Mouse (Mus musculus): ENCODE data around the gene Tmem104. TPM values are rescaled to one million over a fixed set of nuclear protein-coding genes. Genes with fewer than 3 reads are reported as not detected.
A peak's percentile ranks its signal among the peaks of the same experiment; 100 is the strongest.

The Tmem104 gene
- polyA plus RNA-seq, 1 experiment: 15.5 TPM

- H3K4me2 ChIP-seq (ENCODE audit: low read depth): no peak overlapping the region
- H3K27me3 ChIP-seq (ENCODE audit: control insufficient read depth, insufficient read depth, insufficient read length): no peaks in the 10 kb centered on the region
- no peaks in the 10 kb centered on the region for H3K79me2 ChIP-seq (ENCODE audit: control insufficient read depth, insufficient read depth)
- no peaks in the 10 kb centered on the region for H3K36me3 ChIP-seq (ENCODE audit: control insufficient read depth, insufficient read depth)
- no peak overlapping the region for H3ac ChIP-seq (ENCODE audit: control insufficient read depth, insufficient read length)
- TF ChIP-seq POLR2A (IDR thresholded peaks at IDR 0.05; ENCODE audit: insufficient read length, low read depth) (no peak), MYOD1 (IDR thresholded peaks at IDR 0.05; ENCODE audit: control insufficient read depth in 1 of 3, insufficient read length in 2 of 3, low read depth in 2 of 3) (no peak)
- H3K4me3 ChIP-seq: no peak overlapping the region
Measured at GRCm38 (mm10) chr11:115231168-115231915, 44.1 kb downstream of the Tmem104 start.

- no peaks in the 10 kb centered on the region for H3K36me3 ChIP-seq (ENCODE audit: control insufficient read depth, insufficient read depth)
- H3K27me3 ChIP-seq (ENCODE audit: control insufficient read depth, insufficient read depth, insufficient read length): no peaks in the 10 kb centered on the region
- H3K79me2 ChIP-seq (ENCODE audit: control insufficient read depth, insufficient read depth): no peaks in the 10 kb centered on the region
- H3K4me2 ChIP-seq (ENCODE audit: low read depth): no peak overlapping the region
- no peak overlapping the region for H3ac ChIP-seq (ENCODE audit: control insufficient read depth, insufficient read length)
- no peak overlapping the region for H3K4me3 ChIP-seq
- no peak for TF ChIP-seq MYOD1 (IDR thresholded peaks at IDR 0.05; ENCODE audit: control insufficient read depth in 1 of 3, insufficient read length in 2 of 3, low read depth in 2 of 3)
- TF ChIP-seq MYOG (IDR thresholded peaks at IDR 0.05; ENCODE audit: control insufficient read depth in 1 of 3, insufficient read depth in 1 of 3, insufficient read length in 2 of 3, low read depth in 2 of 3): peak in 1 of 3 experiments; percentile 3
- no peak for TF ChIP-seq USF1 (IDR thresholded peaks at IDR 0.05; ENCODE audit: low read depth)
Measured at GRCm38 (mm10) chr11:115231924-115232323, 44.6 kb downstream of the Tmem104 start.

- Histone ChIP-seq H3K79me2 (ENCODE audit: control insufficient read depth, insufficient read depth) (no peaks in the 10 kb centered on the region), H3K27me3 (ENCODE audit: control insufficient read depth, insufficient read depth, insufficient read length) (no peaks in the 10 kb centered on the region)
Measured at GRCm38 (mm10) chr11:115232889-115233288, 45.6 kb downstream of the Tmem104 start.

GRCm38 (mm10) chr11:115233526-115234290, 46.4 kb downstream of the Tmem104 start:
- Histone ChIP-seq H3K4me2 (ENCODE audit: low read depth) (no peak overlapping the region), H3K36me3 (ENCODE audit: control insufficient read depth, insufficient read depth) (no peaks in the 10 kb centered on the region), H3K27me3 (ENCODE audit: control insufficient read depth, insufficient read depth, insufficient read length) (no peaks in the 10 kb centered on the region), H3ac (ENCODE audit: control insufficient read depth, insufficient read length) (no peak overlapping the region), H3K4me3 (no peak overlapping the region), H3K79me2 (ENCODE audit: control insufficient read depth, insufficient read depth) (no peaks in the 10 kb centered on the region)
- TF ChIP-seq POLR2AphosphoS2 (IDR thresholded peaks at IDR 0.05; ENCODE audit: insufficient read length, low read depth) (no peak), USF1 (IDR thresholded peaks at IDR 0.05; ENCODE audit: low read depth) (no peak), MAX (IDR thresholded peaks at IDR 0.05; ENCODE audit: low read depth) (no peak), MYOG (IDR thresholded peaks at IDR 0.05; ENCODE audit: control insufficient read depth in 1 of 3, insufficient read depth in 1 of 3, insufficient read length in 2 of 3, low read depth in 2 of 3) (no peak), MYOD1 (IDR thresholded peaks at IDR 0.05; ENCODE audit: control insufficient read depth in 1 of 3, insufficient read length in 2 of 3, low read depth in 2 of 3) (no peak), REST (IDR thresholded peaks at IDR 0.05; ENCODE audit: insufficient read depth, insufficient read length) (no peak)

More at GRCm38 (mm10) chr11:115232889-115233288, 45.6 kb downstream of the Tmem104 start:
- Histone ChIP-seq H3K4me3 (no peak overlapping the region), H3K4me2 (ENCODE audit: low read depth) (no peak overlapping the region), H3K36me3 (ENCODE audit: control insufficient read depth, insufficient read depth) (no peaks in the 10 kb centered on the region), H3ac (ENCODE audit: control insufficient read depth, insufficient read length) (no peak overlapping the region)
- TF ChIP-seq MYOG (IDR thresholded peaks at IDR 0.05; ENCODE audit: control insufficient read depth in 1 of 3, insufficient read depth in 1 of 3, insufficient read length in 2 of 3, low read depth in 2 of 3): no peak
- no peak for TF ChIP-seq POLR2AphosphoS2 (IDR thresholded peaks at IDR 0.05; ENCODE audit: insufficient read length, low read depth)
- no peak for TF ChIP-seq CEBPB (IDR thresholded peaks at IDR 0.05; ENCODE audit: insufficient read depth, poor library complexity, severe bottlenecking)
- no peak for TF ChIP-seq TCF12 (IDR thresholded peaks at IDR 0.05; ENCODE audit: insufficient read depth, poor library complexity, severe bottlenecking)
- no peak for TF ChIP-seq TCF3 (IDR thresholded peaks at IDR 0.05; ENCODE audit: insufficient read length, low read depth)

- H3K4me3 ChIP-seq: no peak overlapping the region
- no peak overlapping the region for H3K4me2 ChIP-seq (ENCODE audit: low read depth)
- H3ac ChIP-seq (ENCODE audit: control insufficient read depth, insufficient read length): no peak overlapping the region
- H3K79me2 ChIP-seq (ENCODE audit: control insufficient read depth, insufficient read depth): no peaks in the 10 kb centered on the region
- no peaks in the 10 kb centered on the region for H3K36me3 ChIP-seq (ENCODE audit: control insufficient read depth, insufficient read depth)
- no peak for TF ChIP-seq E2F4 (IDR thresholded peaks at IDR 0.05; ENCODE audit: insufficient read depth)
- no peak for TF ChIP-seq POLR2A (IDR thresholded peaks at IDR 0.05; ENCODE audit: insufficient read length, low read depth)
- TF ChIP-seq REST (IDR thresholded peaks at IDR 0.05; ENCODE audit: insufficient read depth, insufficient read length): no peak
- TF ChIP-seq MYOG (IDR thresholded peaks at IDR 0.05; ENCODE audit: control insufficient read depth in 1 of 3, insufficient read depth in 1 of 3, insufficient read length in 2 of 3, low read depth in 2 of 3): no peak
- TF ChIP-seq TCF12 (IDR thresholded peaks at IDR 0.05; ENCODE audit: insufficient read depth, poor library complexity, severe bottlenecking): no peak
- no peak for TF ChIP-seq CEBPB (IDR thresholded peaks at IDR 0.05; ENCODE audit: insufficient read depth, poor library complexity, severe bottlenecking)
- no peak for TF ChIP-seq POLR2AphosphoS2 (IDR thresholded peaks at IDR 0.05; ENCODE audit: insufficient read length, low read depth)
- TF ChIP-seq MAX (IDR thresholded peaks at IDR 0.05; ENCODE audit: low read depth): no peak
- H3K27me3 ChIP-seq (ENCODE audit: control insufficient read depth, insufficient read depth, insufficient read length): no peaks in the 10 kb centered on the region
Measured at GRCm38 (mm10) chr11:115234320-115235044, 47.2 kb downstream of the Tmem104 start.

All from myocyte (in vitro differentiated cells).